Mouse (Mus musculus) heart, embryonic 10.5 days (tissue): ENCODE measurements at regions not wholly inside any gene's neighbourhood (a gene's known extent, or its start where the extent isn't known, plus 50 kb on each side); places are given as distances from the start of the nearest gene placed in this dataset.
"Not testable (repeated sequence)": the region's sequence is repeated elsewhere in the genome, so short reads cannot be mapped to it uniquely, and the experiment has no call there.

Experiments used
- DNase-seq: peaks from one replicate; pipeline ENCODE4 v3.0.0-alpha.2; 2017; ENCODE audit warnings: low spot score
- H3K27ac ChIP-seq: fragments of 300-500 bp; sonication (generic); 2 replicates; pipeline ENCODE4 v1.5.1; 2016; ENCODE audit warnings: mild to moderate bottlenecking
- H3K27me3 ChIP-seq: fragments of 300-500 bp; sonication (generic); 2 replicates; pipeline ENCODE4 v1.6.1; 2016; ENCODE audit warnings: mild to moderate bottlenecking; ENCODE audit not compliant: poor library complexity, insufficient read depth, severe bottlenecking
- H3K36me3 ChIP-seq: fragments of 300-500 bp; sonication (generic); 2 replicates; pipeline ENCODE4 v1.6.1; 2016; ENCODE audit warnings: mild to moderate bottlenecking, moderate library complexity
- H3K4me1 ChIP-seq: fragments of 300-500 bp; sonication (generic); 2 replicates; pipeline ENCODE4 v1.6.1; 2016; ENCODE audit warnings: mild to moderate bottlenecking
- H3K4me3 ChIP-seq: fragments of 300-500 bp; sonication (generic); 2 replicates; pipeline ENCODE4 v1.5.1; 2016; ENCODE audit warnings: mild to moderate bottlenecking, moderate library complexity
- H3K9me3 ChIP-seq: fragments of 300-500 bp; sonication (generic); 2 replicates; pipeline ENCODE4 v1.6.1; 2016; ENCODE audit warnings: mild to moderate bottlenecking, moderate library complexity
- WGBS: fragments of 180-500 bp; shearing (Covaris S2); methylation state at CpG from one replicate; pipeline ENCODE4 v1.1.7; 2016; 5-methylcytosine and 5-hydroxymethylcytosine counted together

GRCm38 (mm10) chr8:78107339-78107738 lies 105.8 kb upstream of the Ttc29 start:
- 52% methylated on average over 7 of the region's 7 CpGs for WGBS

GRCm38 (mm10) chr8:78110003-78110649 lies 103.0 kb upstream of the Ttc29 start:
- no peak overlapping the region for H3K4me3 ChIP-seq
- 80% methylated on average over 3 of the region's 3 CpGs for WGBS
- H3K27ac ChIP-seq = no peak overlapping the region
- no peaks in the 10 kb centered on the region for H3K36me3 ChIP-seq
- no peaks in the 10 kb centered on the region for H3K27me3 ChIP-seq
- DNase-seq = no peak
- H3K9me3 ChIP-seq = no peaks in the 10 kb centered on the region
- H3K4me1 ChIP-seq = no peaks in the 10 kb centered on the region

More at GRCm38 (mm10) chr8:78107339-78107738, 105.8 kb upstream of the Ttc29 start:
- no peak overlapping the region for H3K4me3 ChIP-seq
- H3K27me3 ChIP-seq = no peaks in the 10 kb centered on the region
- H3K36me3 ChIP-seq = no peaks in the 10 kb centered on the region
- H3K4me1 ChIP-seq = no peaks in the 10 kb centered on the region
- H3K27ac ChIP-seq = no peak overlapping the region
- no peaks in the 10 kb centered on the region for H3K9me3 ChIP-seq
- no peak for DNase-seq

DNA sequence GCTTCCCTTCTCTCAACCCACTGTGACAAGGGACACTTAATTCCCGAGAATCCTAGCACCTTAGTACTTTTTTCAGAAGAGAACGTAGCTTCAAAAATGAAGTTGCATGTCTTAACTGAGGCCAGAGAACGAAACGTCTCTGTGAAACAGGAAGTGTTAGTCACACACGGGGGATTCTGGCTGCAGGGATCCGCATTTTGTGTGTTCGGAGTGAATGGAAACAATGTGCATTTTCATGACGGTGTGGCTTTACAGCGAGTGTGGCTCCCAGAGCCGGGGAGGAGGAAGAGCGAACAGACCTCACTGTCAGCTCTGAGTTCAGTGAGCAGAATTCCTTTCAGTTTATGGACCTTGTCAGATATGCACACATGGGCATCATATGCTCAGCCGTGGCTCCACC lies 100.0 kb upstream of the Ttc29 start:
- no peaks in the 10 kb centered on the region for H3K36me3 ChIP-seq
- 52% methylated on average over 12 of the region's 12 CpGs for WGBS
- no peaks in the 10 kb centered on the region for H3K27me3 ChIP-seq
- H3K4me3 ChIP-seq = no peak overlapping the region
- no peak overlapping the region for H3K27ac ChIP-seq
- no peaks in the 10 kb centered on the region for H3K9me3 ChIP-seq
- 0 out of 2 replicates have a peak, but pooled peaks cover 10% of the 10 kb centered on the region for H3K4me1 ChIP-seq
- DNase-seq = no peak

DNA sequence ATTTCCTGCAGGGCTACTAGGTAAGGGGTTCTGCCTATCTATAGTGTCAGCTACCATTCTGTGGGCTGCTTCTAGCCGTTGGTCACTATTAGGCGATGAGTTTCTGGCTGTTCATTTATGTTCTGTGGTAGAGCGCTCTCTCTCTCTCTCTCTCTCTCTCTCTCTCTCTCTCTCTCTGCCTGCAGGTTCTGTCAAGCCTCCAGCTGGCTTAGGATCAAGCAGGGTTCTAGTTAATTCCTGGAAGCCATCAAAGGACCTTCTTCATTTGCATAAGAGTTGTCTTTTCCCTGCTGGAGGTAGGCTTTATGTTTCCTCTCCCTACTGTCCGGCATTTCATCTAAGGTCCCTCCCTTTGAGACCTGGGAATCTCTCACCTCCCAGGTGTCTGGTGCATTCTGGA lies 98.6 kb upstream of the Ttc29 start:
- 41% methylated on average over 4 of the region's 4 CpGs for WGBS
- no peak overlapping the region for H3K4me3 ChIP-seq
- H3K27me3 ChIP-seq = no peaks in the 10 kb centered on the region
- DNase-seq = no peak
- H3K27ac ChIP-seq = no peak overlapping the region
- H3K4me1 ChIP-seq = 0 out of 2 replicates have a peak, but pooled peaks cover 14% of the 10 kb centered on the region
- H3K9me3 ChIP-seq = no peaks in the 10 kb centered on the region
- no peaks in the 10 kb centered on the region for H3K36me3 ChIP-seq

- Histone ChIP-seq H3K36me3 (no peaks in the 10 kb centered on the region), H3K4me1 (0 out of 2 replicates have a peak, but pooled peaks cover 14% of the 10 kb centered on the region), H3K27ac (no peak overlapping the region), H3K9me3 (no peaks in the 10 kb centered on the region), H3K4me3 (no peak overlapping the region), H3K27me3 (no peaks in the 10 kb centered on the region; the same call in 1 of the 2 replicates)
- DNase-seq = no peak
These were observed 95.9 kb upstream of the Ttc29 start for GRCm38 (mm10) chr8:78117191-78117590.

GRCm38 (mm10) chr8:78118493-78118892 lies 94.6 kb upstream of the Ttc29 start:
- WGBS = 82% methylated on average over 9 of the region's 9 CpGs
- DNase-seq = no peak
- H3K27me3 ChIP-seq = no peaks in the 10 kb centered on the region; the same call in 1 of the 2 replicates
- 0 out of 2 replicates have a peak, but pooled peaks cover 14% of the 10 kb centered on the region for H3K4me1 ChIP-seq
- H3K36me3 ChIP-seq = no peaks in the 10 kb centered on the region
- no peaks in the 10 kb centered on the region for H3K9me3 ChIP-seq
- no peak overlapping the region for H3K27ac ChIP-seq
- no peak overlapping the region for H3K4me3 ChIP-seq

- 78% methylated on average over 11 of the region's 11 CpGs for WGBS
- H3K27me3 ChIP-seq = no peaks in the 10 kb centered on the region; the same call in 1 of the 2 replicates
- H3K9me3 ChIP-seq = no peaks in the 10 kb centered on the region
- no peak for DNase-seq
- no peaks in the 10 kb centered on the region for H3K36me3 ChIP-seq
- 0 out of 2 replicates have a peak, but pooled peaks cover 14% of the 10 kb centered on the region for H3K4me1 ChIP-seq
- H3K27ac ChIP-seq = no peak overlapping the region
- no peak overlapping the region for H3K4me3 ChIP-seq
These were observed 93.4 kb upstream of the Ttc29 start for GRCm38 (mm10) chr8:78119682-78120081.

GRCm38 (mm10) chr8:78124248-78124647 lies 88.8 kb upstream of the Ttc29 start:
- WGBS = 58% methylated on average over 5 of the region's 5 CpGs
- no peaks in the 10 kb centered on the region; the same call in 1 of the 2 replicates for H3K27me3 ChIP-seq
- no peak overlapping the region for H3K4me3 ChIP-seq
- no peaks in the 10 kb centered on the region for H3K4me1 ChIP-seq
- no peaks in the 10 kb centered on the region for H3K9me3 ChIP-seq
- H3K27ac ChIP-seq = no peak overlapping the region
- no peaks in the 10 kb centered on the region for H3K36me3 ChIP-seq
- DNase-seq = no peak

GRCm38 (mm10) chr8:78127852-78128251 lies 85.2 kb upstream of the Ttc29 start:
- H3K9me3 ChIP-seq = no peaks in the 10 kb centered on the region
- no peaks in the 10 kb centered on the region for H3K27me3 ChIP-seq
- H3K36me3 ChIP-seq = no peaks in the 10 kb centered on the region
- 19% methylated on average over 2 of the region's 2 CpGs for WGBS
- H3K4me3 ChIP-seq = no peak overlapping the region
- DNase-seq = no peak
- no peak overlapping the region for H3K27ac ChIP-seq
- H3K4me1 ChIP-seq = no peaks in the 10 kb centered on the region

- Histone ChIP-seq H3K27me3 (no peaks in the 10 kb centered on the region), H3K27ac (no peak overlapping the region), H3K4me3 (no peak overlapping the region), H3K9me3 (no peaks in the 10 kb centered on the region), H3K4me1 (no peaks in the 10 kb centered on the region), H3K36me3 (no peaks in the 10 kb centered on the region)
- 81% methylated on average over 5 of the region's 5 CpGs for WGBS
- no peak for DNase-seq
These were observed 84.0 kb upstream of the Ttc29 start for GRCm38 (mm10) chr8:78129061-78129460.

GRCm38 (mm10) chr8:78139514-78139913 lies 73.6 kb upstream of the Ttc29 start:
- not testable (repeated sequence) for H3K27ac ChIP-seq, DNase-seq, H3K4me1 ChIP-seq, H3K27me3 ChIP-seq, H3K36me3 ChIP-seq, H3K4me3 ChIP-seq, H3K9me3 ChIP-seq
- 58% methylated on average over 13 of the region's 15 CpGs for WGBS

DNA sequence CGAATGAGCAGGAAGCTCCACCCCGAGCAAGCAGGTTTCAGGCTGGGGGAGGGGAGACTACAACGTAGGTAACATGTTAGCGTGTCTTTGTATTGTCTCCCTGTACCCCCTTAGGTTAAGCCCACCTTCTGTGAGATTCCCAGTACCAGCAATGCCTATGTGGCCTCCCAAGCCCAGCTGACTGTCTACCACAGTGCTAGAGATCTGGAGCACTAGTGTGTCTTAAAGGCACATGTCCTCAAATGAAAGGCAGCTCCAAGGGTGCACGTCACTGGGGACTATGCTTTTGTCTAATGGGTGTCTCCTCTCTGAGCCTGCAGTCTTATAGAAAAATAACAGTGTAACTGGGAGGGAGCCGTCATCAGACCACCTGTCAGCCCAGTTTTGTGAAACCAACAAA lies 65.9 kb upstream of the Ttc29 start:
- no peaks in the 10 kb centered on the region for H3K36me3 ChIP-seq
- no peaks in the 10 kb centered on the region for H3K27me3 ChIP-seq
- H3K9me3 ChIP-seq = no peaks in the 10 kb centered on the region
- no peak overlapping the region for H3K27ac ChIP-seq
- DNase-seq = no peak
- 81% methylated on average over 6 of the region's 6 CpGs for WGBS
- no peak overlapping the region for H3K4me3 ChIP-seq
- no peaks in the 10 kb centered on the region for H3K4me1 ChIP-seq

GRCm38 (mm10) chr8:78148006-78148405 lies 65.1 kb upstream of the Ttc29 start:
- H3K4me1 ChIP-seq = no peaks in the 10 kb centered on the region
- H3K4me3 ChIP-seq = no peak overlapping the region
- no peaks in the 10 kb centered on the region for H3K27me3 ChIP-seq
- 83% methylated on average over 2 of the region's 2 CpGs for WGBS
- H3K9me3 ChIP-seq = no peaks in the 10 kb centered on the region
- H3K27ac ChIP-seq = no peak overlapping the region
- no peak for DNase-seq
- no peaks in the 10 kb centered on the region for H3K36me3 ChIP-seq

DNA sequence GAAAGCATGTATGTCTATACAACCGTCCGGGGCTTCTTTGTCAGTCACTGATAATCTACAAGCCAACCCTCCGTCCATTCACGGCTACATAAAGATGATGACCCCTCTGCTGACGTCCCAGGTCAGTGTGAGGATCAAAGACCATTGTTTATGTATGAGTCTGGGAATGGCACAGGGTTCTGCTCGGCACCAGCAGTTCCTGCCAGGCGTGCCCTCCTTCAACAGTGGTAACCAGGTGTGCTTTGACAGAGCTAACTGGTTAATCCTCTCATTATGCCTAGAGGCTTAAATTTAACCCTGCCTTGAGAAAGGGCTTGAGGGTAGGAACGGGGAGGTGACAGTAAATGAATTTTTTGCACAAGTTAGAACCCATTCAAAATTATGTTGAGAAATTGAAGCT lies 58.2 kb upstream of the Ttc29 start:
- Histone ChIP-seq H3K9me3 (no peaks in the 10 kb centered on the region), H3K4me1 (no peaks in the 10 kb centered on the region), H3K4me3 (no peak overlapping the region), H3K36me3 (no peaks in the 10 kb centered on the region), H3K27me3 (no peaks in the 10 kb centered on the region), H3K27ac (no peak overlapping the region)
- 58% methylated on average over 8 of the region's 8 CpGs for WGBS
- DNase-seq = no peak
